Mouse (Mus musculus) C2C12 (cell line): ENCODE measurements at regions not wholly inside any gene's neighbourhood (a gene's known extent, or its start where the extent isn't known, plus 50 kb on each side); places are given as distances from the start of the nearest gene placed in this dataset.

ENCODE experiments used
- CTCF ChIP-seq: IDR thresholded peaks from one replicate; pipeline ENCODE4 v1.5.1; 2011; ENCODE audit not compliant: control insufficient read depth, insufficient read depth, insufficient read length
- USF1 ChIP-seq: IDR thresholded peaks from one replicate; pipeline ENCODE4 v1.6.1; 2011; ENCODE audit warnings: low read depth, mild to moderate bottlenecking, control low read depth, moderate library complexity

GRCm38 (mm10) chr6:93031812-93032330, 88.6 kb upstream of the Adamts9 start:
- TF ChIP-seq CTCF = no peak
- no peak for TF ChIP-seq USF1
